Mouse (Mus musculus) heart, embryonic 12.5 days (tissue): Measurements from ENCODE around the gene Lpar3. TPM values are rescaled to one million over a fixed set of nuclear protein-coding genes. Genes with fewer than 3 reads are reported as not detected.

Source experiments
- ATAC-seq: fragments of 200-750 bp; cut with Nextera tagmentation; 2 replicates; pipeline ENCODE4 v1.8.0; 2017; ENCODE audit warnings: moderate TSS enrichment, moderate library complexity; ENCODE audit not compliant: insufficient number of reproducible peaks, low FRiP score
- H3K27ac ChIP-seq: fragments of 300-500 bp; sonication (generic); 2 replicates; pipeline ENCODE4 v1.5.1; 2016; ENCODE audit warnings: mild to moderate bottlenecking, moderate library complexity; ENCODE audit not compliant: poor library complexity, severe bottlenecking
- H3K27me3 ChIP-seq: fragments of 300-500 bp; sonication (generic); replicated peaks from 2 replicates; pipeline ENCODE4 v1.6.1; 2016; ENCODE audit warnings: mild to moderate bottlenecking, moderate library complexity
- H3K36me3 ChIP-seq: fragments of 300-500 bp; sonication (generic); 2 replicates; pipeline ENCODE4 v1.6.1; 2016; ENCODE audit warnings: mild to moderate bottlenecking, moderate library complexity
- H3K4me1 ChIP-seq: fragments of 300-500 bp; sonication (generic); replicated peaks from 2 replicates; pipeline ENCODE4 v1.6.1; 2016; ENCODE audit warnings: mild to moderate bottlenecking
- H3K4me2 ChIP-seq: fragments of 300-500 bp; sonication (generic); 2 replicates; pipeline ENCODE4 v1.6.1; 2016; ENCODE audit warnings: mild to moderate bottlenecking, moderate library complexity
- H3K4me3 ChIP-seq: fragments of 300-500 bp; sonication (generic); 2 replicates; pipeline ENCODE4 v1.5.1; 2016; ENCODE audit warnings: mild to moderate bottlenecking
- H3K9ac ChIP-seq: fragments of 300-500 bp; sonication (generic); 2 replicates; pipeline ENCODE4 v1.6.1; 2016; ENCODE audit warnings: mild to moderate bottlenecking, moderate library complexity
- H3K9me3 ChIP-seq: fragments of 300-500 bp; sonication (generic); replicated peaks from 2 replicates; pipeline ENCODE4 v1.6.1; 2016; ENCODE audit warnings: mild to moderate bottlenecking, moderate library complexity
- WGBS: fragments of 180-500 bp; shearing (Covaris S2); methylation state at CpG from one replicate; pipeline ENCODE4 v1.1.7; 2016; 5-methylcytosine and 5-hydroxymethylcytosine counted together
- polyA plus RNA-seq: library from polyadenylated mRNA; unstranded; fragments of >200 nt; fragmentation: Nextera tagmentation; extraction: Ambion mirVana; gene quantifications from 2 replicates; pipeline ENCODE4 v1.2.1, GENCODE M21; 2016

The Lpar3 gene
- polyA plus RNA-seq, 1 experiment from 2014 or later = 65.8 TPM

- H3K36me3 ChIP-seq = peaks cover 12% of the 10 kb centered on the region; the same call in 1 of the 2 replicates
- no peaks in the 10 kb centered on the region for H3K9me3 ChIP-seq
- no peak for ATAC-seq
- H3K27ac ChIP-seq = no peak overlapping the region
- H3K9ac ChIP-seq = no peak overlapping the region
- no peaks in the 10 kb centered on the region for H3K27me3 ChIP-seq
- H3K4me2 ChIP-seq = no peak overlapping the region
- WGBS = 72% methylated on average over 10 of the region's 10 CpGs
- peaks cover 66% of the 10 kb centered on the region for H3K4me1 ChIP-seq
- no peak overlapping the region for H3K4me3 ChIP-seq
Observed at GRCm38 (mm10) chr3:146234530-146234929, 13.8 kb downstream of the Lpar3 start.

- Histone ChIP-seq H3K36me3 (peaks cover 15% of the 10 kb centered on the region), H3K9ac (no peak overlapping the region), H3K27me3 (no peaks in the 10 kb centered on the region), H3K4me2 (no peak overlapping the region), H3K9me3 (no peaks in the 10 kb centered on the region), H3K4me3 (no peak overlapping the region), H3K4me1 (peaks cover 49% of the 10 kb centered on the region), H3K27ac (no peak overlapping the region)
- ATAC-seq = no peak
- 54% methylated on average over 8 of the region's 8 CpGs for WGBS
Observed at GRCm38 (mm10) chr3:146236280-146236679, 15.5 kb downstream of the Lpar3 start.

GRCm38 (mm10) chr3:146237676-146238075 lies 16.9 kb downstream of the Lpar3 start:
- H3K27ac ChIP-seq = no peak overlapping the region
- ATAC-seq = no peak
- WGBS = 85% methylated on average over 5 of the region's 5 CpGs
- H3K36me3 ChIP-seq = peaks cover 23% of the 10 kb centered on the region
- H3K4me2 ChIP-seq = no peak overlapping the region
- no peak overlapping the region for H3K4me3 ChIP-seq
- peaks cover 38% of the 10 kb centered on the region for H3K4me1 ChIP-seq
- no peak overlapping the region for H3K9ac ChIP-seq
- no peaks in the 10 kb centered on the region for H3K27me3 ChIP-seq
- H3K9me3 ChIP-seq = no peaks in the 10 kb centered on the region

- H3K9ac ChIP-seq = no peak overlapping the region
- WGBS = 91% methylated on average over 1 of the region's 1 CpGs
- H3K9me3 ChIP-seq = no peaks in the 10 kb centered on the region
- H3K4me1 ChIP-seq = peaks cover 12% of the 10 kb centered on the region; the same call in 1 of the 2 replicates
- H3K27me3 ChIP-seq = no peaks in the 10 kb centered on the region
- no peak for ATAC-seq
- H3K4me2 ChIP-seq = no peak overlapping the region
- H3K27ac ChIP-seq = no peak overlapping the region
- H3K4me3 ChIP-seq = no peak overlapping the region
- H3K36me3 ChIP-seq = peaks cover 21% of the 10 kb centered on the region
Observed at GRCm38 (mm10) chr3:146244630-146245029, 23.9 kb downstream of the Lpar3 start.

GRCm38 (mm10) chr3:146246557-146246956 lies 25.8 kb downstream of the Lpar3 start:
- 78% methylated on average over 8 of the region's 8 CpGs for WGBS
- Histone ChIP-seq H3K4me1 (peaks cover 15% of the 10 kb centered on the region; the same call in 1 of the 2 replicates), H3K4me3 (no peak overlapping the region), H3K27me3 (no peaks in the 10 kb centered on the region), H3K36me3 (peaks cover 9% of the 10 kb centered on the region), H3K27ac (no peak overlapping the region), H3K4me2 (no peak overlapping the region), H3K9ac (no peak overlapping the region), H3K9me3 (no peaks in the 10 kb centered on the region)
- ATAC-seq = no peak

- WGBS = 53% methylated on average over 2 of the region's 2 CpGs
- no peaks in the 10 kb centered on the region for H3K9me3 ChIP-seq
- no peak overlapping the region for H3K27ac ChIP-seq
- H3K36me3 ChIP-seq = peaks cover 6% of the 10 kb centered on the region; the same call in 1 of the 2 replicates
- no peak overlapping the region for H3K4me2 ChIP-seq
- no peak overlapping the region for H3K9ac ChIP-seq
- ATAC-seq = no peak
- peaks cover 16% of the 10 kb centered on the region; the same call in 1 of the 2 replicates for H3K4me1 ChIP-seq
- no peak overlapping the region for H3K4me3 ChIP-seq
- no peaks in the 10 kb centered on the region for H3K27me3 ChIP-seq
Observed at GRCm38 (mm10) chr3:146246992-146247391, 26.2 kb downstream of the Lpar3 start.

- H3K9me3 ChIP-seq = no peaks in the 10 kb centered on the region
- no peak overlapping the region for H3K4me2 ChIP-seq
- H3K9ac ChIP-seq = no peak overlapping the region
- WGBS = 63% methylated on average over 8 of the region's 8 CpGs
- no peak overlapping the region for H3K4me3 ChIP-seq
- H3K36me3 ChIP-seq = no peaks in the 10 kb centered on the region; the same call in 1 of the 2 replicates
- no peak for ATAC-seq
- no peaks in the 10 kb centered on the region for H3K27me3 ChIP-seq
- H3K4me1 ChIP-seq = peaks cover 27% of the 10 kb centered on the region
- H3K27ac ChIP-seq = no peak overlapping the region
Observed at GRCm38 (mm10) chr3:146249895-146250294, 29.1 kb downstream of the Lpar3 start.

GRCm38 (mm10) chr3:146251771-146252170 lies 31.0 kb downstream of the Lpar3 start:
- no peak overlapping the region for H3K27ac ChIP-seq
- H3K9me3 ChIP-seq = no peaks in the 10 kb centered on the region
- no peak overlapping the region for H3K9ac ChIP-seq
- H3K4me1 ChIP-seq = peaks cover 35% of the 10 kb centered on the region
- WGBS = 80% methylated on average over 6 of the region's 6 CpGs
- no peak overlapping the region for H3K4me2 ChIP-seq
- H3K4me3 ChIP-seq = no peak overlapping the region
- ATAC-seq = no peak
- no peaks in the 10 kb centered on the region; the same call in 1 of the 2 replicates for H3K36me3 ChIP-seq
- no peaks in the 10 kb centered on the region for H3K27me3 ChIP-seq

GRCm38 (mm10) chr3:146253736-146254320 lies 33.1 kb downstream of the Lpar3 start:
- Histone ChIP-seq H3K36me3 (no peaks in the 10 kb centered on the region; the same call in 1 of the 2 replicates), H3K27ac (peak overlapping the region; percentile 50; the same call in 1 of the 2 replicates), H3K4me2 (no peak overlapping the region), H3K27me3 (no peaks in the 10 kb centered on the region), H3K4me1 (peaks cover 51% of the 10 kb centered on the region), H3K4me3 (no peak overlapping the region), H3K9ac (no peak overlapping the region), H3K9me3 (no peaks in the 10 kb centered on the region)
- whole genome bisulfite sequencing = 15% methylated on average over 3 of the region's 3 CpGs
- no peak; the same call in 1 of the 2 replicates for ATAC-seq

- Histone ChIP-seq H3K9me3 (no peaks in the 10 kb centered on the region), H3K36me3 (no peaks in the 10 kb centered on the region; the same call in 1 of the 2 replicates), H3K4me2 (no peak overlapping the region), H3K4me3 (no peak overlapping the region), H3K27ac (no peak overlapping the region), H3K9ac (no peak overlapping the region), H3K27me3 (no peaks in the 10 kb centered on the region), H3K4me1 (peaks cover 48% of the 10 kb centered on the region)
- WGBS = 86% methylated on average over 5 of the region's 5 CpGs
- no peak for ATAC-seq
Observed at GRCm38 (mm10) chr3:146255123-146255522, 34.4 kb downstream of the Lpar3 start.

GRCm38 (mm10) chr3:146257483-146258122 lies 36.8 kb downstream of the Lpar3 start:
- Histone ChIP-seq H3K4me3 (no peak overlapping the region), H3K9me3 (no peaks in the 10 kb centered on the region), H3K27ac (peak overlapping the region; percentile 31; the same call in 1 of the 2 replicates), H3K4me1 (peaks cover 66% of the 10 kb centered on the region), H3K36me3 (no peaks in the 10 kb centered on the region; the same call in 1 of the 2 replicates), H3K9ac (no peak overlapping the region), H3K4me2 (no peak overlapping the region), H3K27me3 (no peaks in the 10 kb centered on the region)
- whole genome bisulfite sequencing = 44% methylated on average over 10 of the region's 10 CpGs
- ATAC-seq = no peak
